ENCODE assay signal across 22 mouse cellular contexts in the genomic region with DNA sequence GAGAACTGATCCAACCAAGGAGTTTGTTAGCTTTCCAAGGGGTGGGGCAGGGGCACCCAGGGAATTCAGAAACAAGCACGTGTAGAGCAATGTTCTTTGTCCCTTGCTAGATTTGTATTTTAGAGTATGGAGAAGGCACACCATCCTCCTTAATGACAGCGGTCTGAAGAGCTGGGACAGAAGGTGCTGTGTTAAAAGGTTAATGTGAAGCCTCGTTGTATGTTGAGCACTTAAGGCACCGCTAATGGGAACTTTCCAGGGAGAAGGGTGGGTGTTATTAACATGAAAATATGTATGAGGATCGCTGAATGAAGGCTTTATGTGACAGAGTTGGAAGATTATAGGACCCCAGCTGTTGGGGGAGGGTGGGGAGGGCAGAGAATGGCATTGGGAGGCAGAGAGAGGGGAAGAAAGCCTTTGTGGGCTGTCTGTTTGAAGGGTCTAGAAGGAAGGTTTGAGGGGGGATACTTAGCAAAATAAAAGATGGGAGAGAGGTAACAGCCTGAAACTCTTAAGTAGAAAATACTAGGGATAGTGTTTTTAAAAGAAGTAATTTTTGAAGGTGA.
DNase-seq lines count a peak whose midpoint lies in the region; ATAC-seq lines count a peak whose summit lies in the region.
"Had no signal": no experiment of that assay in that cellular context is flagged by ENCODE, and none has a peak within 500 bp of the region (broad histone marks: within the 10 kb centered on the region; RNA-seq: fewer than 3 reads in every experiment).

No protein-coding gene starts in this region.

- no peak for DNase-seq in embryonic facial prominence, embryonic 11.5 days (ENCODE audit: low spot score)
- DNase-seq in embryonic facial prominence, embryonic 10.5 days (ENCODE audit: low spot score), result no peak
- DNase-seq in hindbrain, embryonic 10.5 days (ENCODE audit: low spot score), result no peak
- DNase-seq in midbrain, embryonic 11.5 days (ENCODE audit: low spot score, missing footprints), result no peak
- DNase-seq in kidney, postnatal 4 days, result no peak
- DNase-seq: adrenal gland, adult 8-10 months; adrenal gland, postnatal 36 days; B cell, adult 2 months; cerebellum, adult 11 months; cerebellum, adult 8-10 months; cerebellum, postnatal 14 days; embryo, embryonic 11 days; gastrocnemius, postnatal 10 days; heart, adult 2 months had no signal

- ATAC-seq in embryonic facial prominence, embryonic 11.5 days (replicated peaks; ENCODE audit: insufficient number of reproducible peaks, low FRiP score, low TSS enrichment, low read depth), result peak; percentile 59; the same call in 1 of the 2 replicates
- 0 out of 2 replicates have a peak, but pooled peaks have one; percentile 28 for ATAC-seq in hindbrain, embryonic 13.5 days (ENCODE audit: low FRiP score)
- peak; percentile 65 for ATAC-seq in midbrain, embryonic 12.5 days (ENCODE audit: low FRiP score, low read depth)
- ATAC-seq in midbrain, embryonic 11.5 days (ENCODE audit: low FRiP score), result no peak
- ATAC-seq in forebrain, embryonic 15.5 days (replicated peaks), result peak; percentile 48; the same call in 1 of the 2 replicates
- ATAC-seq: CD4-positive, CD25-positive, alpha-beta regulatory T cell, adult 4 months; intestine, embryonic 16.5 days had no signal

- H3K36me3 ChIP-seq in embryonic facial prominence, embryonic 11.5 days (replicated peaks; ENCODE audit: control insufficient read depth, insufficient read depth, low read depth, low read length), result no peaks in the 10 kb centered on the region
- H3K36me3 ChIP-seq in embryonic facial prominence, embryonic 10.5 days (replicated peaks), result no peaks in the 10 kb centered on the region
- no peaks in the 10 kb centered on the region for H3K36me3 ChIP-seq in hindbrain, embryonic 13.5 days
- no peaks in the 10 kb centered on the region for H3K36me3 ChIP-seq in hindbrain, embryonic 10.5 days
- no peaks in the 10 kb centered on the region for H3K36me3 ChIP-seq in midbrain, embryonic 12.5 days
- H3K36me3 ChIP-seq in midbrain, embryonic 11.5 days (ENCODE audit: control insufficient read depth, insufficient read depth, low read length), result no peaks in the 10 kb centered on the region
- H3K36me3 ChIP-seq in forebrain, embryonic 15.5 days, result no peaks in the 10 kb centered on the region
- H3K36me3 ChIP-seq: embryonic facial prominence, embryonic 13.5 days; G1E; heart, embryonic 12.5 days had no signal

- no peaks in the 10 kb centered on the region for H3K4me1 ChIP-seq in embryonic facial prominence, embryonic 11.5 days (ENCODE audit: control insufficient read depth, insufficient read depth, low read length)
- H3K4me1 ChIP-seq in embryonic facial prominence, embryonic 10.5 days, result no peaks in the 10 kb centered on the region
- 0 out of 2 replicates have a peak, but pooled peaks cover 3% of the 10 kb centered on the region for H3K4me1 ChIP-seq in hindbrain, embryonic 13.5 days (replicated peaks)
- peaks cover 6% of the 10 kb centered on the region for H3K4me1 ChIP-seq in hindbrain, embryonic 10.5 days (replicated peaks)
- peaks cover 7% of the 10 kb centered on the region; the same call in 1 of the 2 replicates for H3K4me1 ChIP-seq in midbrain, embryonic 12.5 days
- peaks cover 3% of the 10 kb centered on the region for H3K4me1 ChIP-seq in midbrain, embryonic 11.5 days (ENCODE audit: control insufficient read depth, insufficient read depth, low read length)
- H3K4me1 ChIP-seq in forebrain, embryonic 15.5 days, result no peaks in the 10 kb centered on the region
- H3K4me1 ChIP-seq: embryonic facial prominence, embryonic 13.5 days had no signal

- no peak overlapping the region for H3K4me3 ChIP-seq in embryonic facial prominence, embryonic 11.5 days (ENCODE audit: low read depth, low read length)
- no peak overlapping the region for H3K4me3 ChIP-seq in embryonic facial prominence, embryonic 10.5 days
- H3K4me3 ChIP-seq in hindbrain, embryonic 13.5 days, result no peak overlapping the region
- H3K4me3 ChIP-seq in hindbrain, embryonic 10.5 days, result no peak overlapping the region
- H3K4me3 ChIP-seq in midbrain, embryonic 12.5 days, result no peak overlapping the region
- no peak overlapping the region for H3K4me3 ChIP-seq in midbrain, embryonic 11.5 days (ENCODE audit: low read depth, low read length)
- H3K4me3 ChIP-seq in forebrain, embryonic 15.5 days, result no peak overlapping the region
- H3K4me3 ChIP-seq: embryonic facial prominence, embryonic 13.5 days; heart, adult 2 months; heart, embryonic 12.5 days had no signal

- H3K27me3 ChIP-seq in embryonic facial prominence, embryonic 11.5 days (ENCODE audit: control insufficient read depth, insufficient read depth, low read length), result no peaks in the 10 kb centered on the region
- no peaks in the 10 kb centered on the region for H3K27me3 ChIP-seq in embryonic facial prominence, embryonic 10.5 days (replicated peaks; ENCODE audit: low read depth, poor library complexity, severe bottlenecking)
- H3K27me3 ChIP-seq in hindbrain, embryonic 13.5 days, result no peaks in the 10 kb centered on the region
- H3K27me3 ChIP-seq in hindbrain, embryonic 10.5 days (ENCODE audit: insufficient read depth, poor library complexity, severe bottlenecking), result no peaks in the 10 kb centered on the region
- no peaks in the 10 kb centered on the region for H3K27me3 ChIP-seq in midbrain, embryonic 12.5 days
- no peaks in the 10 kb centered on the region for H3K27me3 ChIP-seq in midbrain, embryonic 11.5 days (ENCODE audit: control insufficient read depth, insufficient read depth, low read length)
- H3K27me3 ChIP-seq in forebrain, embryonic 15.5 days, result 0 out of 2 replicates have a peak, but pooled peaks cover 4% of the 10 kb centered on the region
- H3K27me3 ChIP-seq: embryonic facial prominence, embryonic 13.5 days; heart, embryonic 12.5 days had no signal

- H3K9ac ChIP-seq in embryonic facial prominence, embryonic 11.5 days (replicated peaks; ENCODE audit: low read length), result no peak overlapping the region
- H3K9ac ChIP-seq in hindbrain, embryonic 13.5 days, result no peak overlapping the region
- H3K9ac ChIP-seq in midbrain, embryonic 12.5 days (replicated peaks), result no peak overlapping the region
- no peak overlapping the region for H3K9ac ChIP-seq in midbrain, embryonic 11.5 days (ENCODE audit: low read length)
- H3K9ac ChIP-seq in forebrain, embryonic 15.5 days (replicated peaks), result no peak overlapping the region
- H3K9ac ChIP-seq: embryonic facial prominence, embryonic 13.5 days; heart, embryonic 12.5 days had no signal

- no peaks in the 10 kb centered on the region for H3K9me3 ChIP-seq in embryonic facial prominence, embryonic 11.5 days (replicated peaks; ENCODE audit: control insufficient read depth, low read length)
- H3K9me3 ChIP-seq in embryonic facial prominence, embryonic 10.5 days, result no peaks in the 10 kb centered on the region
- H3K9me3 ChIP-seq in hindbrain, embryonic 13.5 days, result no peaks in the 10 kb centered on the region
- no peaks in the 10 kb centered on the region for H3K9me3 ChIP-seq in hindbrain, embryonic 10.5 days
- H3K9me3 ChIP-seq in midbrain, embryonic 12.5 days, result no peaks in the 10 kb centered on the region
- H3K9me3 ChIP-seq in midbrain, embryonic 11.5 days (ENCODE audit: control insufficient read depth, low read length), result no peaks in the 10 kb centered on the region
- H3K9me3 ChIP-seq in forebrain, embryonic 15.5 days, result no peaks in the 10 kb centered on the region
- H3K9me3 ChIP-seq: embryonic facial prominence, embryonic 13.5 days; heart, embryonic 12.5 days had no signal

- no peak overlapping the region for H3K4me2 ChIP-seq in embryonic facial prominence, embryonic 11.5 days (ENCODE audit: low read depth, low read length)
- no peak overlapping the region for H3K4me2 ChIP-seq in hindbrain, embryonic 13.5 days
- H3K4me2 ChIP-seq in midbrain, embryonic 12.5 days (replicated peaks), result no peak overlapping the region
- H3K4me2 ChIP-seq in midbrain, embryonic 11.5 days, result no peak overlapping the region
- H3K4me2 ChIP-seq in forebrain, embryonic 15.5 days (replicated peaks), result no peak overlapping the region
- H3K4me2 ChIP-seq: embryonic facial prominence, embryonic 13.5 days; heart, embryonic 12.5 days had no signal

- H3K27ac ChIP-seq in embryonic facial prominence, embryonic 11.5 days (replicated peaks; ENCODE audit: low read depth, low read length), result no peak overlapping the region
- H3K27ac ChIP-seq in embryonic facial prominence, embryonic 10.5 days (replicated peaks), result no peak overlapping the region
- no peak overlapping the region for H3K27ac ChIP-seq in hindbrain, embryonic 13.5 days
- no peak overlapping the region for H3K27ac ChIP-seq in hindbrain, embryonic 10.5 days
- H3K27ac ChIP-seq in midbrain, embryonic 12.5 days (replicated peaks), result 0 out of 2 replicates have a peak overlapping the region, but pooled peaks have one; percentile 6
- H3K27ac ChIP-seq in midbrain, embryonic 11.5 days (ENCODE audit: low read depth, low read length), result no peak overlapping the region
- no peak overlapping the region for H3K27ac ChIP-seq in forebrain, embryonic 15.5 days (replicated peaks)
- H3K27ac ChIP-seq: embryonic facial prominence, embryonic 13.5 days; heart, adult 2 months had no signal

- WGBS in embryonic facial prominence, embryonic 11.5 days, result 52% methylated on average over 5 of the region's 5 CpGs
- WGBS in embryonic facial prominence, embryonic 10.5 days, result 64% methylated on average over 5 of the region's 5 CpGs
- WGBS in hindbrain, embryonic 13.5 days, result 47% methylated on average over 5 of the region's 5 CpGs
- 63% methylated on average over 5 of the region's 5 CpGs for whole genome bisulfite sequencing in hindbrain, embryonic 10.5 days
- WGBS in midbrain, embryonic 12.5 days, result 46% methylated on average over 5 of the region's 5 CpGs
- 60% methylated on average over 5 of the region's 5 CpGs for WGBS in midbrain, embryonic 11.5 days
- WGBS in forebrain, embryonic 15.5 days, result 41% methylated on average over 5 of the region's 5 CpGs
